Mouse (Mus musculus) neutrophil, adult 65 days (primary cell): ENCODE results near the gene Robo3. TPM values are rescaled to one million over a fixed set of nuclear protein-coding genes. Genes with fewer than 3 reads are reported as not detected.

Experiments used
- total RNA-seq: library from RNA; stranded (reverse); gene quantifications from 2 replicates; pipeline ENCODE4 v1.2.4, GENCODE M21; 2023

Robo3 gene
- 0.32 TPM in 1 of 2 replicates, not detected in the other for total RNA-seq

GRCm38 (mm10) chr9:37432720-37433421 lies at the start of gene Robo3:
Gene Robo3 (minus strand): TSS chr9:37433246.

GRCm38 (mm10) chr9:37401802-37402201 lies 31.2 kb downstream of the Robo3 start, which contains the start of gene Robo4:
Gene Robo4 (plus strand): TSS chr9:37401897.

GRCm38 (mm10) chr9:37367301-37368080 lies 65.6 kb downstream of the Robo3 start, which contains the start of gene Hepacam:
Gene Hepacam (plus strand): TSS chr9:37367351.

Other genes starting within 250 kb of the Robo3 start
- gene Tmem218, start 225.0 kb downstream of the Robo3 start, total RNA-seq, result 1.2 and 1.3 TPM in 2 replicates
- gene Slc37a2, start 177.5 kb downstream of the Robo3 start, total RNA-seq, result 11.0 and 11.3 TPM in 2 replicates
- 7.9 and 8.7 TPM in 2 replicates for gene Ccdc15, start 84.8 kb downstream of the Robo3 start, total RNA-seq
- gene Hepacam, start 65.9 kb downstream of the Robo3 start, total RNA-seq, result not detected in 2 replicates
- 1.0 TPM in 1 of 2 replicates, not detected in the other for gene Robo4, start 31.3 kb downstream of the Robo3 start, total RNA-seq
- gene Msantd2, start 56.1 kb upstream of the Robo3 start, total RNA-seq, result 6.8 and 10.4 TPM in 2 replicates
- gene Esam, start 94.8 kb upstream of the Robo3 start, total RNA-seq, result not detected in 2 replicates
- not detected in 2 replicates for gene Vsig2, start 106.0 kb upstream of the Robo3 start, total RNA-seq
- gene Nrgn, start 119.7 kb upstream of the Robo3 start, total RNA-seq, result 1.4 and 1.9 TPM in 2 replicates
- 2.5 and 2.6 TPM in 2 replicates for gene Siae, start 122.5 kb upstream of the Robo3 start, total RNA-seq
- gene Spa17, start 180.5 kb upstream of the Robo3 start, total RNA-seq, result 0.73 TPM in 1 of 2 replicates, not detected in the other
- gene Tbrg1, start 224.1 kb upstream of the Robo3 start, total RNA-seq, result 50.3 and 54.0 TPM in 2 replicates
- not detected in 2 replicates for gene Panx3, start 236.0 kb upstream of the Robo3 start, total RNA-seq